Mouse (Mus musculus): ENCODE results near the gene 2310011J03Rik. TPM values are rescaled to one million over a fixed set of nuclear protein-coding genes. Genes with fewer than 3 reads are reported as not detected.

Gene 2310011J03Rik
- polyA plus RNA-seq, 1 experiment: 39.3 TPM

DNA sequence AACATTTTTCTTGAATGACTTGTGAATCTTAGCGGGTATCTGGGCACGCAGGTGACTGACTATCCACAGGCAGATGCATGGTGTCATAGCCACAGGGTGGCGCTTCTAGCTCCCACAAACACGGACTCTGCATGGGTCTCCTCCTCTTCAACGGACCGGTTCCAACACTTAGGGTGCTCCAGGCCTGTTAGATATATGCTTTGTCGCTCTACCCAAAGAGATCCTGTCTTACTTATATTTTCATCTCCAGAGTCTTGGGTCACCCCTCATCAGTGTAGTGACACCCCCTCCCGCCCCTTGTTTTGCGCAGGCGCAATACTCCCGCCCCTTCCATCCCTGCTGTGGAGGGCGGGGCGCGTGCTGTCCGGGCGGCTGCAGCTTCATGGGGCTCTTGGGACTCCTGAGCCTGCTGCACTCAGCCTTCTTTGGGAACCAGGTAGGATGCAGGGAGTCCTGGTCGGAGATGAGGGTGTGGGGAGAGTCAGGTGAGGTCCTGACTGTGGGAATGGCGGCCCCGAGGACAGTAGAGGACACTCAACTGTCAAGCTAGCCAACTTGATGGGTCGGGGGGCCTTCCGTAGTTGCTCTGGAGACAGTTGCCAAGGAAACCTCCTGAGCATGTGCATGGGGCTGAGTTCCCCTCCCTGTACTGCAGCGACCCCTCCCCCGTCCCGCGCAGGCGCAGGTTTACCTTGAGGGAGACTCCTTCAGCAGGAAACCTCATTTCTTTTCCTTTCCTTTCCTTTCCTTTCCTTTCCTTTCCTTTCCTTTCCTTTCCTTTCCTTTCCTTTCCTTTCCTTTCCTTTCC is 24.5 kb downstream of the 2310011J03Rik start, which contains the start of gene Apc2:
Apc2 (plus strand) TSS at position 360 of the 808 bp plus-strand sequence.
- TF ChIP-seq CTCF (IDR thresholded peaks at IDR 0.05; ENCODE audit: low read depth, low read length): peak; percentile 61
- no peak for TF ChIP-seq POLR2A (IDR thresholded peaks at IDR 0.05; ENCODE audit: borderline replicate concordance, low read depth, low read length)
- Histone ChIP-seq H3K4me3 (ENCODE audit: insufficient read depth, low read length) (peak within 1 kb of the TSS; percentile 5; the same call in 1 of the 2 replicates), H3K4me1 (ENCODE audit: control insufficient read depth, insufficient read depth, low read length) (peaks cover 3% of the 10 kb centered on the region; the same call in 1 of the 2 replicates), H3K27ac (ENCODE audit: insufficient read depth, low read depth, low read length) (no peak within 1 kb of the TSS)

DNA sequence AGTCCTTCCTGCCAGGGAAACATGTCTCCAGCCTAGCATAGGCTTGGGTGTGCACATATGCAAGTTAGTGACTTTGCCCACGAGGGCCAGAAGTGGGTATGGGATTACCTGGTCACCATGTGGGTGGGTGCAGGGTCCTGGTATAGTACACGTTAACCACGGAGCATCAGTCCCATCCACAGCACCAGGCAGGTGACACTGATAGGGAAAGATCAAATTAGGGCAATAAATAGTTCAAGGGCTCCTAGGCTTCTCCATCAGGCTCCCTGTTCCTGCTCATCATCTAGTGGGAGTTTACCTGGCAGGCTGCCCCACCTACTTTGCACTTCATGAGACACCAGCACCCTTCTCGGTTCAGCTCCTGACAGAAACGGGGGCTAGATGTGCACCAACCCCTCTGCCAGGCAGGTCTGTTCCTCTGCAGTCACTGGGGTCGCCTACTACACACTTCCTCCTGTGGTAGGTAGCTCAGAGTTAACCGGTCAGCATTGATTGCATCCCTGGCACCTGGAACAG is 25.5 kb downstream of the 2310011J03Rik start:
- no peak overlapping the region for H3K4me3 ChIP-seq (ENCODE audit: insufficient read depth, low read length)
- no peak overlapping the region for H3K27ac ChIP-seq (ENCODE audit: insufficient read depth, low read depth, low read length)
- no peak for TF ChIP-seq POLR2A (IDR thresholded peaks at IDR 0.05; ENCODE audit: borderline replicate concordance, low read depth, low read length)
- no peak for TF ChIP-seq CTCF (IDR thresholded peaks at IDR 0.05; ENCODE audit: low read depth, low read length)

DNA sequence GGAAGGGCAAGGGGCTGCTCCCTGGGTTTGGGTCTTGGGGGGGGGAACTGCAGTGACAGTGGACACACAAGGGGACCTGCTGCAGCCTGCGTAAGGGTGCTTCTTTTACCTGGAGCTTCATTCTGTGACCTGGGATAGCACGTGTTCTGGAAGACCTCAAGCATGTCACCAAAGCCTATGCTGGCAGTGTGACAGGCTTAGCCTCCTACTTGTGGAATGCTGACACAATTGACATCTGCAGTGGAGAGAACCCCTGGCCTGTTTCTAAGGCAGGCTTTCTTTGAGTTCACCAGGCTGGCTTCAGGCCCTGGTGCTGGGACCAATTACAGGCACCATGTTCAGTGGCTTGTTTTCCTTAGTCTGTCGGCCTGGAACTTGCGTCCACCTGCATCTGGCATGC is 26.0 kb downstream of the 2310011J03Rik start:
- TF ChIP-seq POLR2A (IDR thresholded peaks at IDR 0.05; ENCODE audit: borderline replicate concordance, low read depth, low read length): no peak
- TF ChIP-seq CTCF (IDR thresholded peaks at IDR 0.05; ENCODE audit: low read depth, low read length): no peak
- peaks cover 3% of the 10 kb centered on the region; the same call in 1 of the 2 replicates for H3K4me1 ChIP-seq (ENCODE audit: control insufficient read depth, insufficient read depth, low read length)
- no peak overlapping the region for H3K27ac ChIP-seq (ENCODE audit: insufficient read depth, low read depth, low read length)
- peak overlapping the region; percentile 93; the same call in 1 of the 2 replicates for H3K4me3 ChIP-seq (ENCODE audit: insufficient read depth, low read length)

More for the DNA sequence above, 25.5 kb downstream of the 2310011J03Rik start:
- peaks cover 3% of the 10 kb centered on the region; the same call in 1 of the 2 replicates for H3K4me1 ChIP-seq (ENCODE audit: control insufficient read depth, insufficient read depth, low read length)

DNA sequence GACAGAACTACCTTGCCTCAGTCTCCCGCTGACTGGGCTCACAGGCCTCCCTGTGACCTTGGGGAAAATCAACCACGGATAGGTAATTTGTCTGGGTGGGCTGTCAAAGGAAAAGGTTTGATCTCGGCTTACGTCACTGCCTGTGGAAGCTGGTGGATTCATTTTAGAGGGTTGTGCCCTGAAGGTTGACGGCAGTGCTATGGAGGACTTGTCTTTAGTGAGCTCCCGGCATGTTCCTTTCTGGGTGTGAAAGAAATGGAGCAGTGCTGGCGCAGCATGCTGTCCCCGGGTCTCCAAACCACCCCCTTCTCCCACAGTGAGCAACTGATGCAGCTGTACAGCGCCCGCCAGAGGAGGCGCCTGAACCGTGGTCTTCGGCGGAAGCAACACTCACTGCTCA is 27.0 kb downstream of the 2310011J03Rik start:
- Histone ChIP-seq H3K4me3 (ENCODE audit: insufficient read depth, low read length) (peak overlapping the region; percentile 93), H3K4me1 (ENCODE audit: control insufficient read depth, insufficient read depth, low read length) (peaks cover 3% of the 10 kb centered on the region; the same call in 1 of the 2 replicates), H3K27ac (ENCODE audit: insufficient read depth, low read depth, low read length) (peak overlapping the region; percentile 67)
- TF ChIP-seq CTCF (IDR thresholded peaks at IDR 0.05; ENCODE audit: low read depth, low read length) (no peak), POLR2A (IDR thresholded peaks at IDR 0.05; ENCODE audit: borderline replicate concordance, low read depth, low read length) (no peak)

DNA sequence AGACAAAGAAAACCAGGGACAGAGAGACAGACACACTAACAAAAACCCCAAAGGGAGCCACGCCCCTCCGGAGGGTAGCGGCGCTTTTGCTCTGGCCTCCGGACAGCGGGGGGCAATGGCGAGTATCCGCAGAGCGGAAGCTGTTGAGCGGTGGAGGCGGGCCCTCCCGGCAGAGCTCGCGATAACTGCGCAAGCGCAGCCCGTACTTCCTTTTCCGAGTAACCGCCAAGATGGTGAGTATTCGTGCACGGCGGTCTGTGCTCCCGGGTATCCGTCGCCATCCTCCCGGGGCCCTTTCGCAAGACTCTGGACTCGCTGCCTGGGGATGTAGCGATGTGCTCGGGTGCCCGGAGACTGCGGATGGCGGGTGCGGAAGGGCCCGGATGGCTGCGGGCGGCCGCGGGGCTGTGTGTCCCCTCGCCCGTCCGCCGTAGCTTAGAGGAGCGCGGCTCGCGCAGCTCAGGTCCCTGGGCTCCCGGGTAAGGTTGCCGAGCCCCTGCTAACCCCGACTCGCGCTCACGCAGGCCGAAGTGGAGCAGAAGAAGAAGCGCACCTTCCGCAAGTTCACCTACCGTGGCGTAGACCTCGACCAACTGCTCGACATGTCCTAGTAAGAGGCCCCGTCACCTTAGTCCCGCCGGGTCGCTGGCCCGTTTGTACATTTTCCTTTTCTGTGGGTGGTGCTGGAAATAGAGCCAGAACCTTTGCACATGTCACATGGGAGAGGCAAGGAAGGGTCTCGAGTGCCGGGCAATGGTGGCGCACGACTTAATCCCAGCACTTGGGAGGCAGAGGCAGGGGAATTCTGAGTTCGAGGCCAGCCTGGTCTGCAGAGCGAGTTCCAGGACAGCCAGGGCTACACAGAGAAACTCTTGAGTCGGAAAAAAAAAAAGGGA is 27.8 kb downstream of the 2310011J03Rik start, which contains the start of gene Rps15:
Rps15 (plus strand) TSS at position 203 of the 896 bp plus-strand sequence.
- peak within 1 kb of the TSS; percentile 67 for H3K27ac ChIP-seq (ENCODE audit: insufficient read depth, low read depth, low read length)
- TF ChIP-seq CTCF (IDR thresholded peaks at IDR 0.05; ENCODE audit: low read depth, low read length) (no peak; the same call in 1 of the 2 replicates), POLR2A (IDR thresholded peaks at IDR 0.05; ENCODE audit: borderline replicate concordance, low read depth, low read length) (0 out of 2 replicates have a peak, but pooled peaks have one; percentile 84)
- peaks cover 3% of the 10 kb centered on the region; the same call in 1 of the 2 replicates for H3K4me1 ChIP-seq (ENCODE audit: control insufficient read depth, insufficient read depth, low read length)
- peak within 1 kb of the TSS; percentile 93 for H3K4me3 ChIP-seq (ENCODE audit: insufficient read depth, low read length)

DNA sequence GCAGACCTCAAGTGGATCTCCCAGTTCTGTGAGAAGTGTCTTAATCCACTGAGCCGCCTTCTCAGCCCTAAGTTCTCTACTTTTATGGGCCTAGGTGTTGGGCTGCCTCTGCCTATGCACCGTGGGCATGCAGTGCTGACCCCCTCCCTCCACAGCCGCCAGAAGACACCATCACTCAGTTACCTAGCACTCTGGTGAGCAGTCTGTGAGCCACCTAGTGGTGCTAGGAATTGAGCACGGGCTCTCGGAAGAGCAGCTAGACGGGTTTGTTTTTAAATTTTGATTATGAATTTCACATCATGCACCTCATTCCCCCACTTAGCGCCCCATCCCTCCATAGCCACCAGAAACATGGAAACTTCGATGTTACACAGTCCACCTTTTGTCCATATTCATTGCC is 31.7 kb downstream of the 2310011J03Rik start:
- TF ChIP-seq CTCF (IDR thresholded peaks at IDR 0.05; ENCODE audit: low read depth, low read length) (no peak), POLR2A (IDR thresholded peaks at IDR 0.05; ENCODE audit: borderline replicate concordance, low read depth, low read length) (no peak)
- no peak overlapping the region for H3K27ac ChIP-seq (ENCODE audit: insufficient read depth, low read depth, low read length)
- no peaks in the 10 kb centered on the region for H3K4me1 ChIP-seq (ENCODE audit: control insufficient read depth, insufficient read depth, low read length)
- H3K4me3 ChIP-seq (ENCODE audit: insufficient read depth, low read length): no peak overlapping the region

DNA sequence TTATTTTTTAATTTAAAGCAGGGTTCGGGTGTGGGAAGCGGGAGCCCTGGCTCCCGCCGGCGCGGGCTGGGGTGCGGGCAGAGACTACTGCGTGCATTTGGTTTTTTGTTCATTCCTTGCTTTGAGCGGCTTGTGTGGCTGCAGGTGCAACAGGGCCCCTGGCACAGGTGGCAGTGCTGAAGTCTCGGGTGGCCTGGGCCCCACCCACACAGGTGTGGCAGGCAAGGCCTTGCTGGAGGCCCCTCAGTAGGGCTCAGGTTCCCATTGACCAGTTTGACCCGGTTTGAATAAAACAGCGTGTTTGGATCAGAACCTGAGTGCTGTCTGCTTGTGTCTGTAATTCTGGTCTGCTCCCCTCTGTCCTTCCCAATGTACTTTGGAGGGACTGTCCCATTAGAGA is 32.2 kb downstream of the 2310011J03Rik start:
- TF ChIP-seq POLR2A (IDR thresholded peaks at IDR 0.05; ENCODE audit: borderline replicate concordance, low read depth, low read length) (no peak), CTCF (IDR thresholded peaks at IDR 0.05; ENCODE audit: low read depth, low read length) (no peak)
- no peak overlapping the region for H3K27ac ChIP-seq (ENCODE audit: insufficient read depth, low read depth, low read length)
- no peak overlapping the region for H3K4me3 ChIP-seq (ENCODE audit: insufficient read depth, low read length)
- no peaks in the 10 kb centered on the region for H3K4me1 ChIP-seq (ENCODE audit: control insufficient read depth, insufficient read depth, low read length)

DNA sequence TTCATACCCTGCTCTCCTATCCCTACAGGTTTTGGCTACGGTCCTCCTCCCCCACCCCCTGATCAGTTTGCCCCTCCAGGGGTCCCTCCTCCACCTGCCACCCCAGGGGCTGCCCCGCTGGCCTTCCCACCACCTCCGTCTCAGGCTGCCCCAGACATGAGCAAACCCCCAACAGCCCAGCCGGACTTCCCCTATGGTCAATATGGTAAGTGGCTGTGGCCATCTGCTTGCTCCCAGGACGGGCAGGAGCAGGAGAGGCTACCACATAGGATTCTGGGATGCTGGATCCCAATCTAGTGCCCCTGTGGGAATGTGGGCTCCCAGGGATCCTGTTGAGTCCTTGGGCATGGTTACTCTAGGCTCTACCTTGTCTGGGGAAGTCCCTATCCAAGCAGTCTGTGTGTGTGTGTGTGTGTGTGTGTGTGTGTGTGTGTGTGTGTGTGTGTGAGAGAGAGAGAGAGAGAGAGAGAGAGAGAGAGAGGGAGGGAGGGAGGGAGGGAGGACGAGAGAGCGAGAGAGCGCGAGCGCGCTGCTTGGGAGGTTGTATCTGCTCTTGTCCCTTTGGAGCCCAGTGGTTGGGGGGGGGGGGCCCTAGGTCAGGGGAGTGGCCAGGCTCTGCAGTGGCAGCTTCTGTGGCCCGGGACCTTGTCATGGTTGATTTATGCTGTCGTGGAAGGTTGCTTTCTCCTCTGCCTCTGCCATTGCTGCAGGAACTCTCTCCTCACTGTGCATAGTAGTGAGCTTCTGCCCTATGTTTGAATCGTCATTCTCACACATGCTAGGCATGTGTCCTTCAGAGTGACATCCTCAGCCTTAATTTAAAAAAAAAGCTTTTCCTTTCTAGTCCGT is 34.9 kb downstream of the 2310011J03Rik start:
- no peaks in the 10 kb centered on the region for H3K4me1 ChIP-seq (ENCODE audit: control insufficient read depth, insufficient read depth, low read length)
- H3K27ac ChIP-seq (ENCODE audit: insufficient read depth, low read depth, low read length): no peak overlapping the region
- no peak for TF ChIP-seq POLR2A (IDR thresholded peaks at IDR 0.05; ENCODE audit: borderline replicate concordance, low read depth, low read length)
- no peak for TF ChIP-seq CTCF (IDR thresholded peaks at IDR 0.05; ENCODE audit: low read depth, low read length)
- no peak overlapping the region for H3K4me3 ChIP-seq (ENCODE audit: insufficient read depth, low read length)
